Mouse (Mus musculus): ENCODE results near the gene Bcas1.

Bcas1 gene

DNA sequence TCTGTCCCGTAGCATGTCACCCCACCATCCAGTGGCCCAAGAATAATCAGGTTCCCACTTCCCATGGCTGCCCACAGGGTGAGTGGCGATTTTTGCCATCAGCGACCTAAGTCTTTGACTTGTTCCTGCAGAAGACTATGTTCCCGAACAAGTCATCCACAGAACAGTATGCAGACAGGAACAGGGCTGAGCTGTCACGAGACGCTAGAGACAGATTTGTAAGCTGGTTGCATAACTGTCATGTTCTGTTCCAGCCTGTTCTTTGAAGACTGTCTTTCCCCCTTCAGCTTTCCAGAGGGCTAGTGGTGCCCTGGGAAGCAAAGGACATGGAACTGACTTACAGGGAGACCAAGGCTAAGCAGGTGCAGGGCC, 116.7 kb downstream of the Bcas1 start:
- no peak for DNase-seq (ENCODE audit: low spot score in 2 of 2)

DNA sequence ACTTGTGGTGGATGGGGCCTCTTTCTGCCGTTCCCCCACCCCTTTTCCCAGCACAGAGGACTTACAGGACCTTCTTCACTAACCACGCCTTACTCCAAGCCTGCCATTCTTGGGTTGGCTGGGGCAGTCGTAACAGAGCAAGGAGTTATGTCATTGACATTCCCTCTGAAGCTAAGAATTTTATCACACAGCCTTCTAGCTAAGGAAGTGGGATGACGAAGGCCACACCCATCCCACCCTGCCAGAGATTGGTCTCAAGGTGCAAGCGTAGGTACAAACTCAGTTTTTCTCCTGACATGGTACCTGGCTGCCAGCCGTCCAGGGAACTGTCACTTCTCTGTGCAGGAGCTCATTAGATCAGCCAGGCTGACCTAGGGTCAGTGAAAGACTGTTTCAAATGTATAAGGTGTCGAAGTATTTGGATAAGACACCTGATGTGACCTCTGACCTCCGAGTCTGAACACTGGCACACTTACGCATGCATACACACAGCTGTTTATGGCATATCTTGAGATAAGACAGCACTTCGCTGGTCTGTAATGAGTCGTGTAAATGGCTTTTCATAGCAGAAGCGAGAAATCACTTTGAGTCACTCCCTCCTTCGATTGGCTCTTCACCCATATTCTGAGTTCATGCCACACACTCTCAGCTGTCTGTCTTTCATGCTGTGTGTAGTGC, 117.2 kb downstream of the Bcas1 start:
- no peak for DNase-seq (ENCODE audit: low spot score in 2 of 2)

DNA sequence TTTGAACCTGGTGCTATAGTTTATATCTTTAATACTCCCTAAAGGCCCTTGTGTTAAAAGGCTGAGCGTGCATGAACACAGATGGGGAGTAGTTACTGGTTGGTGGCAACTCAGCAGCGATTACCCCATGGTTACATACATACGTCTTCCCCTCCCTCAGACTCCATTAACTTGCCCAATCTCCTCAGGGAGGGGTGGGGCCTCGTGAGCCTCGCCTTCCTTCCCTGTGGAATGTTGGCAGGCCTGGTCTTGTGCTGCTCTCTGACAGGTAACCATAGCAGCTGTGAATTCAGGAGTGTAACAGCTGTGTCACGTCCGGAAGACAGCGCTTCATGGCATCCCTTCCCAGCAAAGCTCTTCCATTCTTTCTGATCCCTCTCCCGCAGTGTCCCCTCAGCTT, 118.7 kb downstream of the Bcas1 start:
- no peak for DNase-seq (ENCODE audit: low spot score in 2 of 2)

DNA sequence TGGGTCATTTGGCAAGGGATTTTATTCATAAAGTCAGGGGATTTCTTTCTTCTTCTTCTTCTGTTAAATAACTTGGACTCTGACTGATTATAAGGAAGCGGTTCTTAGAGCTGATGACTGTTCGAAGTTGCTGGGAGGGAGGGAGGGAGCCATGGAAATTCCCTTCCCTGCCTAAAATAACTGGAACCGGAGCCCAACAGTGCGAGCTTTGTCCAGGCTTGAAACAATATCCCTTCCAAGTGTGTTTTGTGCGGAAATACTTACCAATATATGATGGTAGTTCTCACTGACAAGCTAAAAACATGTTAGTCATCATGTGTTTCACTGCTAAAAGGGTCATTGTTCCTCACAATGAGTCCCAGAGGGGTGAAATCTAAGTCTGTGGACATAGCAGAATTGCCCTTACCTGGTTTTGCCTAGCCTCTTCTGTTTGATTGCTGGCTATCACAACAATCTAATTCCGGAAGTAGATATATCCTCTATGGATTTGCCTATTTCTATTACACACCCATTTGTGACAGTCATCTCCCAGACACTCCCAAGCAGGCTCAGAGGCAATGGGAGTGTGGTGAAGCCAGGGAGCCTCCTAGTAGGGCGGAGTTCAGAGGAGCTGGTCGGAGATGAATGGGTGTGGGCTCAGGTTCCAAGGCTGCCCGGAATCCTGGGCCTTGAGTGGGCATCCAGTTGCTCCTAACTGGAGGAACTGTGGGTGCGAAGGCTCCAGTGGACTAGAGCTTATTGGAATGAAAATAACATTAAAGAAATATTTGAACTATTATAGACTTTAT, 119.4 kb downstream of the Bcas1 start:
- DNase-seq (ENCODE audit: low spot score in 2 of 2), result no peak

DNA sequence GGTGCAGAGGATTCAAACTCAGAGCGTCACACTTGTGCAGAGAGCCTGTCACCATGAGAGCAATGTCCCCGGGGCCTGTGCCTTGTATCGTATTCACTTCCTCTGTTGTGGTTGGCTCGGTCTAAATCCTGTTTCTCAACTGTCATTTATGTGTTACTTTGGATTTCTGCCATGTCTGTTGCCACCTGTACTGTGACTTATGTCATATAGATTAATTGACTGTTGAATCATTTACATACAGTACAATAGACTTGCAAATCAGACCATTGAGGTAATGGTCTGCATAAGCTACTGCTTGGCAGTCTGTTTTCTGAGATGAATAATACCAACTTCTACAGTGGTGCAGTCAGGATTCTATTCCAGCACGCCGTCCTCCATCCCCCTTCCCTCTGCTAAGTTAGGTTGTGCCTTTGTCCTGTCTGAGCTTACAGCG, 120.0 kb downstream of the Bcas1 start:
- DNase-seq (ENCODE audit: low spot score in 2 of 2), result no peak

DNA sequence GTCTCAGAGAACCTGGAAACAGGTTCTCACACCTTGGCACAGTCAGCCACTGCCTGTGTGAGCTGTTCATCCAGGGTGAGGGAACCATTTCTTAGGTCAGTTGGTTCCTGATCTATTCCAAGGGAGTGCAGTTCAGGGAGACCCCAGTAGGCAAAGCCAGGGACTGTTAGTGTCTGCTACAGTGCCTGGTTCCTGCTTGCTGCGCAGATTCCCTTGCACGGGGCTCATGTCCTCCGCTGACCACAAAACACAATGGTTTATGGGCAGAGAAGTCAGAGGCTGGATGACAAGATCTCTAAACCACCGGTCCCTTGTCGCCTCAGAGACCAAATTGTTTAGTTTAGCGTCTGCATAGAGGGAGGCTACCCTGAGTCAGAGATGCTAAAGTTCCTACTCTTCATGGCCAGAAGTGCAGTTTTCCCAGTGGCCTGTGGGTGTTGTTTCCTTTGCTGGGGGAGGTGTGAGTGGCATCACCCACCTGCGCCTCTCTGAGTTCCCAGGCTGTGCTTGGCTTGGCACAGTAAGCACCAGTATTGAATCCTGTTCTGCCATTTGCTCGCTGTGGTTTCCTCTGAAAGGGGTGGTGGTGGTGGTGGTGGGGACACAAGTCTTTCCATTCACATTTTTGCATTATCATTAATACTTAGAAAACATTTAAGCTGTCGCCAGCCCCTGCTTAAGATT, 120.9 kb downstream of the Bcas1 start:
- no peak for DNase-seq (ENCODE audit: low spot score in 2 of 2)

DNA sequence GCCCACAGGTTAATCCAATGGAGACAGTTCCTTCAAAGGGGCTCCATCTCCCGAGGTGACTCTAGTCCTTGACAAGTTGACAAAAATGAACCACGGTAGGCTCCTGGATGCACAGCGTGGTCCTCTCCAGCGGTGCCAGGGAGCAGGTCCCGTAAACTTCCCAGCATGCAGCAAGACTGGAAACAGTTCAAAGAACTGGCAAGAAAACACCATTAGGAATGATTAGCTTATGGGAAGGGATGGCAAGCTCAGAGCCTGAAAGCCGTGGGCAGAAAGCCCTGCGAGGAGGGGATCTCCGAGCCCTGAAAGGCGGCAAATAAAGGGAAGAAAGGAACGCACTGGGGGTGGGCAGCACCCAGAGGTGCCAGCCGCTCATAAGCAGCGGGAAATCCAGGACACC, 122.9 kb downstream of the Bcas1 start:
- no peak for DNase-seq (ENCODE audit: low spot score in 2 of 2)

DNA sequence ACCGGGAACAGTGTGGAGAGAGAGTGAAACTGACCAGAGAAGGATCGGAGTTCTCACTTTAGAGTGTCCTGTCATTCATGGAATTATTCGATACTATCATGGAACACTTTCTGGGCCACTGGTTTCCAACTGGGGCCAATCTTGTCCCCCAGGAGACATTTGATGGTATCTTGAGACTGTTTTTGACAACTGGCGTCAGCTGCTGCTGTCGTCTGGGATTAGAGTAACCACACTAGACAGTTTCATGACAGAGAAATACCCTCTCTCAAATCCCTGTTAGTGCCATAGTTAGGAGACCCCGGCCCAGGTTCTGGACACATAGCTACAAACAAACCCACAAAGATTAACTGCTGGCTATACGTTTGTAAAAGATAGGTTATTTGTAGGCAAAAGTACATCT, 124.0 kb downstream of the Bcas1 start:
- DNase-seq (ENCODE audit: low spot score in 2 of 2), result no peak

DNA sequence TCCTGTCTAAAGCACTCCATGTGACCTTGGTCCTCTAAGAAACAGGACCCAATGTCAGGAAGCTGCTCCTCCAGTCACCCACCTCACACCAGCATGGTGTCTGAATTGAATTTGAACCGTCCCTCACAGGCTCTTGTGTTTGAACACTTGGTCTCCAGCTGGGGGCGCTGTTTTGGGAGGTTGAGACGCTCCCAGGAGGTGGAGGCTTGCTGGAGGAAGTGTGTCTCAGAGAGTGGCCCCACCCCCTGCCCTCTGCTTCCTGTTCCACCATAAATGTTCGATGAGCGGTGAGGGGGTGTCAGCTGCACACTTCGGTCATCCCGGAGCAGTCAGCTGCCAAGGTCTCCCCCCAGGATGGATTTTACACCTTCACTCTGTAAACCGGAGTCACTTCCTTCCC, 124.8 kb downstream of the Bcas1 start:
- no peak for DNase-seq (ENCODE audit: low spot score in 2 of 2)

Data from frontal cortex, postnatal 10 days (tissue).